Mouse (Mus musculus) megakaryocyte, embryonic 14.5 days (primary cell): ENCODE data around the gene Prdm4.

Experiments
- FLI1 ChIP-seq: IDR thresholded peaks from 2 replicates; pipeline ENCODE4 v1.6.1; 2012; ENCODE audit warnings: low read length, inconsistent platforms, mixed read lengths
- GATA1 ChIP-seq: IDR thresholded peaks from 3 replicates; pipeline ENCODE4 v1.6.1; 2012; ENCODE audit warnings: mixed read lengths, low read length, inconsistent platforms, borderline replicate concordance

- TF ChIP-seq GATA1 (no peak), FLI1 (no peak)
These were observed 37.0 kb downstream of the Prdm4 start for GRCm38 (mm10) chr10:85879886-85880486.
